21 mouse cellular contexts compared by ENCODE assay signal in the genomic region with DNA sequence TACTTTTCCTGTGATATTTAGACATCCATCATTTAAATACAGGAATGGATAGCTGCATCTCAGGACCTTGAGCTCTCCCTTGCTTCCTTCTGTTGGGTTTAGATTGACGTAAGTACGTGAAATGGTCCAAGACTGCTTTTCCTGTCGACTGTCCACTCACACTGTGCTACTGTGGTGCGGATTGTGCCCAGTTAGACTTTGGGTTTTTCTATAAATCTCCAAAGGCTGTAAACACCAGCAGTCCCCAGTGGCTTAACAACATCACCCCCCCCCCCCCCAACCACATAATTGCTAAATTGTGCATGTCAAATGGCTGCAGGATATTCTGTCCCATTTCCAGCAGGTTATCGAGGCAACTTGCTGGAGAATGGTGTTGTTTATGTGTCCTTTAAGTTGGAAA.
A peak's percentile ranks its signal among the peaks of the same experiment; 100 is the strongest.
DNase-seq lines count a peak whose midpoint lies in the region; ATAC-seq lines count a peak whose summit lies in the region.
"Had no signal": no experiment of that assay in that cellular context is flagged by ENCODE, and none has a peak within 500 bp of the region (broad histone marks: within the 10 kb centered on the region; RNA-seq: fewer than 3 reads in every experiment).

No protein-coding gene starts in this region.

- no peak for ATAC-seq in forebrain, embryonic 11.5 days (replicated peaks; ENCODE audit: low FRiP score)
- ATAC-seq: lung, postnatal 0 days had no signal

- no peak overlapping the region for H3K27ac ChIP-seq in forebrain, embryonic 11.5 days (ENCODE audit: low read depth, low read length)
- no peak overlapping the region for H3K27ac ChIP-seq in limb, embryonic 10.5 days
- H3K27ac ChIP-seq: gastrocnemius, adult 2 months; heart, embryonic 15.5 days; limb, embryonic 12.5 days; liver, embryonic 13.5 days had no signal

- no peak overlapping the region; the same call in 1 of the 2 replicates for H3K9ac ChIP-seq in forebrain, embryonic 11.5 days (ENCODE audit: low read length)
- H3K9ac ChIP-seq: heart, embryonic 15.5 days; limb, embryonic 12.5 days; liver, embryonic 13.5 days had no signal

- intact Hi-C loops in left cerebral cortex, postnatal 10 days (cut with DNase I): loop anchor here (5.0 kb wide), 2 partner anchors 77 to 142 kb away; no protein-coding TSS in a partner anchor

- H3K36me3 ChIP-seq in forebrain, embryonic 11.5 days (ENCODE audit: control insufficient read depth, insufficient read depth, low read length): no peaks in the 10 kb centered on the region
- no peaks in the 10 kb centered on the region for H3K36me3 ChIP-seq in limb, embryonic 10.5 days
- H3K36me3 ChIP-seq: heart, embryonic 15.5 days; limb, embryonic 12.5 days; liver, embryonic 13.5 days had no signal

- no peak overlapping the region for H3K4me2 ChIP-seq in forebrain, embryonic 11.5 days (ENCODE audit: low read depth, low read length, severe bottlenecking)
- H3K4me2 ChIP-seq: heart, embryonic 15.5 days; limb, embryonic 12.5 days; liver, embryonic 13.5 days had no signal

- no peak overlapping the region for H3K4me3 ChIP-seq in forebrain, embryonic 11.5 days (ENCODE audit: low read depth, low read length)
- no peak overlapping the region for H3K4me3 ChIP-seq in limb, embryonic 10.5 days
- H3K4me3 ChIP-seq: gastrocnemius, adult 2 months; heart, embryonic 15.5 days; left cerebral cortex, adult 2 months; limb, embryonic 12.5 days; liver, embryonic 13.5 days had no signal

- 34% methylated on average over 5 of the region's 5 CpGs for WGBS in forebrain, embryonic 11.5 days
- 36% methylated on average over 5 of the region's 5 CpGs for WGBS in limb, embryonic 10.5 days

- peak; percentile 24 for DNase-seq in embryo, embryonic 10 days (ENCODE audit: low spot score)
- DNase-seq in embryo, embryonic 9.5 days (ENCODE audit: extremely low spot score): no peak
- peak; percentile 17 for DNase-seq in kidney, adult 9 months
- DNase-seq in kidney, adult 18-20 months: no peak
- peak; percentile 53 for DNase-seq in forebrain, embryonic 11.5 days (ENCODE audit: low spot score)
- peak; percentile 32 for DNase-seq in limb, embryonic 10.5 days (ENCODE audit: low spot score)
- DNase-seq in right cerebral cortex, postnatal 36 days (ENCODE audit: low spot score in 2 of 2): no peak
- no peak for DNase-seq in left cerebral cortex, postnatal 10 days (ENCODE audit: extremely low spot score in 1 of 2, low spot score in 2 of 2)
- DNase-seq: adrenal gland, adult 8-10 months; cerebellum, adult 18-20 months; cerebellum, postnatal 36 days; gastrocnemius, adult 2 months; heart, adult 18-20 months; liver, embryonic 13.5 days; right cerebral cortex, postnatal 25 days; thymus, postnatal 14 days had no signal

- peaks cover 25% of the 10 kb centered on the region; the same call in 1 of the 2 replicates for H3K4me1 ChIP-seq in forebrain, embryonic 11.5 days (replicated peaks; ENCODE audit: control insufficient read depth, insufficient read depth, low read length)
- H3K4me1 ChIP-seq in limb, embryonic 10.5 days: peaks cover 53% of the 10 kb centered on the region
- H3K4me1 ChIP-seq: liver, embryonic 13.5 days had no signal

- H3K9me3 ChIP-seq in forebrain, embryonic 11.5 days (ENCODE audit: control insufficient read depth, low read length): no peaks in the 10 kb centered on the region
- H3K9me3 ChIP-seq in limb, embryonic 10.5 days (replicated peaks): no peaks in the 10 kb centered on the region
- H3K9me3 ChIP-seq: heart, embryonic 15.5 days; limb, embryonic 12.5 days; liver, embryonic 13.5 days had no signal

- H3K27me3 ChIP-seq in forebrain, embryonic 11.5 days (ENCODE audit: control insufficient read depth, insufficient read depth, low read length): no peaks in the 10 kb centered on the region
- H3K27me3 ChIP-seq in limb, embryonic 10.5 days (ENCODE audit: low read depth, poor library complexity, severe bottlenecking): no peaks in the 10 kb centered on the region
- H3K27me3 ChIP-seq: CH12.LX; heart, embryonic 15.5 days; liver, embryonic 13.5 days had no signal

Comparison
In these comparisons a context has a peak if more than half of its experiments do, and no peak if none do; other contexts are left out.
1. DNase-seq: peak in embryo, embryonic 10 days (single experiment), kidney, adult 9 months (single experiment), forebrain, embryonic 11.5 days (single experiment) and limb, embryonic 10.5 days (single experiment); none in embryo, embryonic 9.5 days (single experiment), kidney, adult 18-20 months (single experiment), right cerebral cortex, postnatal 36 days (0 of 2) and left cerebral cortex, postnatal 10 days (0 of 2).